Mouse (Mus musculus): Measurements from ENCODE around the gene D430041D05Rik. TPM values are rescaled to one million over a fixed set of nuclear protein-coding genes. Genes with fewer than 3 reads are reported as not detected.
A peak's percentile ranks its signal among the peaks of the same experiment; 100 is the strongest.

D430041D05Rik gene
- 1.2 TPM in 2 replicates for polyA plus RNA-seq (2016; fragmentation: Nextera tagmentation; extraction: Ambion mirVana)

- no peaks in the 10 kb centered on the region for H3K36me3 ChIP-seq
- H3K4me2 ChIP-seq (replicated peaks), result peak within 1 kb of the TSS; percentile 95
- no peak within 1 kb of the TSS for H3K27ac ChIP-seq
- peak within 1 kb of the TSS; percentile 61 for H3K4me3 ChIP-seq
- WGBS, result 62% methylated on average over 4 of the region's 4 CpGs
- no peaks in the 10 kb centered on the region for H3K9me3 ChIP-seq
- H3K9ac ChIP-seq, result peak within 1 kb of the TSS; percentile 51
- 0 out of 2 replicates have a peak, but pooled peaks cover 8% of the 10 kb centered on the region for H3K4me1 ChIP-seq
- H3K27me3 ChIP-seq, result peaks cover 63% of the 10 kb centered on the region
- no peak for ATAC-seq (ENCODE audit: insufficient number of reproducible peaks, insufficient read depth, low FRiP score, low TSS enrichment)
Observed at GRCm38 (mm10) chr2:104410963-104411545, at the start of gene D430041D05Rik. D430041D05Rik (minus strand) TSS chr2:104411013.

- ATAC-seq (ENCODE audit: insufficient number of reproducible peaks, insufficient read depth, low FRiP score, low TSS enrichment), result no peak
- Histone ChIP-seq H3K27ac (no peak overlapping the region), H3K9me3 (no peaks in the 10 kb centered on the region), H3K4me1 (no peaks in the 10 kb centered on the region; the same call in 1 of the 2 replicates), H3K27me3 (no peaks in the 10 kb centered on the region), H3K9ac (no peak overlapping the region), H3K36me3 (no peaks in the 10 kb centered on the region), H3K4me2 (replicated peaks) (no peak overlapping the region), H3K4me3 (no peak overlapping the region)
- 68% methylated on average over 3 of the region's 3 CpGs for WGBS
Observed at GRCm38 (mm10) chr2:104460021-104460420, 49.2 kb upstream of the D430041D05Rik start.

GRCm38 (mm10) chr2:104458569-104459332, 47.9 kb upstream of the D430041D05Rik start:
- 85% methylated on average over 8 of the region's 8 CpGs for WGBS
- Histone ChIP-seq H3K27me3 (no peaks in the 10 kb centered on the region), H3K27ac (no peak overlapping the region), H3K9me3 (no peaks in the 10 kb centered on the region), H3K4me3 (no peak overlapping the region), H3K9ac (no peak overlapping the region), H3K4me1 (no peaks in the 10 kb centered on the region; the same call in 1 of the 2 replicates), H3K4me2 (replicated peaks) (no peak overlapping the region), H3K36me3 (no peaks in the 10 kb centered on the region)
- ATAC-seq (ENCODE audit: insufficient number of reproducible peaks, insufficient read depth, low FRiP score, low TSS enrichment), result no peak

GRCm38 (mm10) chr2:104457106-104457505, 46.3 kb upstream of the D430041D05Rik start:
- Histone ChIP-seq H3K27me3 (no peaks in the 10 kb centered on the region), H3K9ac (no peak overlapping the region), H3K27ac (no peak overlapping the region), H3K36me3 (no peaks in the 10 kb centered on the region), H3K4me1 (no peaks in the 10 kb centered on the region; the same call in 1 of the 2 replicates), H3K4me2 (replicated peaks) (no peak overlapping the region), H3K4me3 (no peak overlapping the region), H3K9me3 (no peaks in the 10 kb centered on the region)
- 84% methylated on average over 3 of the region's 3 CpGs for WGBS
- ATAC-seq (ENCODE audit: insufficient number of reproducible peaks, insufficient read depth, low FRiP score, low TSS enrichment), result no peak

- ATAC-seq (ENCODE audit: insufficient number of reproducible peaks, insufficient read depth, low FRiP score, low TSS enrichment), result no peak
- no peak overlapping the region for H3K27ac ChIP-seq
- no peak overlapping the region for H3K9ac ChIP-seq
- no peak overlapping the region for H3K4me3 ChIP-seq
- 0 out of 2 replicates have a peak, but pooled peaks cover 5% of the 10 kb centered on the region for H3K4me1 ChIP-seq
- no peak overlapping the region for H3K4me2 ChIP-seq (replicated peaks)
- H3K9me3 ChIP-seq, result no peaks in the 10 kb centered on the region
- no peaks in the 10 kb centered on the region for H3K36me3 ChIP-seq
- WGBS, result 81% methylated on average over 3 of the region's 3 CpGs
- no peaks in the 10 kb centered on the region for H3K27me3 ChIP-seq
Observed at GRCm38 (mm10) chr2:104450685-104451084, 39.9 kb upstream of the D430041D05Rik start.

GRCm38 (mm10) chr2:104449191-104449590, 38.4 kb upstream of the D430041D05Rik start:
- Histone ChIP-seq H3K4me1 (0 out of 2 replicates have a peak, but pooled peaks cover 5% of the 10 kb centered on the region), H3K36me3 (no peaks in the 10 kb centered on the region), H3K4me2 (replicated peaks) (no peak overlapping the region), H3K27me3 (no peaks in the 10 kb centered on the region), H3K9ac (no peak overlapping the region), H3K9me3 (no peaks in the 10 kb centered on the region), H3K27ac (no peak overlapping the region), H3K4me3 (no peak overlapping the region)
- no peak for ATAC-seq (ENCODE audit: insufficient number of reproducible peaks, insufficient read depth, low FRiP score, low TSS enrichment)
- WGBS, result 89% methylated on average over 1 of the region's 1 CpGs

- Histone ChIP-seq H3K27me3 (no peaks in the 10 kb centered on the region), H3K27ac (no peak overlapping the region), H3K9ac (no peak overlapping the region), H3K4me1 (0 out of 2 replicates have a peak, but pooled peaks cover 5% of the 10 kb centered on the region), H3K9me3 (no peaks in the 10 kb centered on the region), H3K4me3 (no peak overlapping the region), H3K4me2 (replicated peaks) (no peak overlapping the region), H3K36me3 (no peaks in the 10 kb centered on the region)
- no peak for ATAC-seq (ENCODE audit: insufficient number of reproducible peaks, insufficient read depth, low FRiP score, low TSS enrichment)
- 81% methylated on average over 4 of the region's 4 CpGs for WGBS
Observed at GRCm38 (mm10) chr2:104448201-104448600, 37.4 kb upstream of the D430041D05Rik start.

- Histone ChIP-seq H3K9ac (no peak overlapping the region), H3K9me3 (no peaks in the 10 kb centered on the region), H3K4me1 (0 out of 2 replicates have a peak, but pooled peaks cover 5% of the 10 kb centered on the region), H3K4me3 (no peak overlapping the region), H3K27ac (no peak overlapping the region), H3K4me2 (replicated peaks) (no peak overlapping the region), H3K36me3 (no peaks in the 10 kb centered on the region), H3K27me3 (no peaks in the 10 kb centered on the region)
- ATAC-seq (ENCODE audit: insufficient number of reproducible peaks, insufficient read depth, low FRiP score, low TSS enrichment), result no peak
- WGBS, result 78% methylated on average over 1 of the region's 1 CpGs
Observed at GRCm38 (mm10) chr2:104446016-104446415, 35.2 kb upstream of the D430041D05Rik start.

GRCm38 (mm10) chr2:104444776-104445175, 34.0 kb upstream of the D430041D05Rik start:
- Histone ChIP-seq H3K4me2 (replicated peaks) (no peak overlapping the region), H3K4me1 (0 out of 2 replicates have a peak, but pooled peaks cover 5% of the 10 kb centered on the region), H3K4me3 (no peak overlapping the region), H3K27me3 (no peaks in the 10 kb centered on the region), H3K27ac (no peak overlapping the region), H3K9ac (no peak overlapping the region), H3K36me3 (peaks cover 6% of the 10 kb centered on the region; the same call in 1 of the 2 replicates), H3K9me3 (no peaks in the 10 kb centered on the region)
- 39% methylated on average over 2 of the region's 2 CpGs for WGBS
- no peak for ATAC-seq (ENCODE audit: insufficient number of reproducible peaks, insufficient read depth, low FRiP score, low TSS enrichment)

GRCm38 (mm10) chr2:104442341-104442740, 31.5 kb upstream of the D430041D05Rik start:
- H3K4me2 ChIP-seq (replicated peaks), result no peak overlapping the region
- no peak overlapping the region for H3K4me3 ChIP-seq
- peaks cover 16% of the 10 kb centered on the region for H3K36me3 ChIP-seq
- no peak overlapping the region for H3K27ac ChIP-seq
- H3K4me1 ChIP-seq, result no peaks in the 10 kb centered on the region
- WGBS, result 61% methylated on average over 4 of the region's 4 CpGs
- no peaks in the 10 kb centered on the region for H3K27me3 ChIP-seq
- H3K9ac ChIP-seq, result no peak overlapping the region
- ATAC-seq (ENCODE audit: insufficient number of reproducible peaks, insufficient read depth, low FRiP score, low TSS enrichment), result no peak
- no peaks in the 10 kb centered on the region for H3K9me3 ChIP-seq

- no peak for ATAC-seq (ENCODE audit: insufficient number of reproducible peaks, insufficient read depth, low FRiP score, low TSS enrichment)
- H3K9ac ChIP-seq, result no peak overlapping the region
- no peak overlapping the region for H3K4me3 ChIP-seq
- no peak overlapping the region for H3K27ac ChIP-seq
- WGBS, result 90% methylated on average over 3 of the region's 3 CpGs
- H3K36me3 ChIP-seq, result peaks cover 54% of the 10 kb centered on the region
- H3K9me3 ChIP-seq, result no peaks in the 10 kb centered on the region
- H3K27me3 ChIP-seq, result no peaks in the 10 kb centered on the region
- H3K4me2 ChIP-seq (replicated peaks), result no peak overlapping the region
- H3K4me1 ChIP-seq, result no peaks in the 10 kb centered on the region
Observed at GRCm38 (mm10) chr2:104436226-104436625, 25.4 kb upstream of the D430041D05Rik start.

GRCm38 (mm10) chr2:104431067-104431466, 20.3 kb upstream of the D430041D05Rik start:
- H3K4me3 ChIP-seq, result no peak overlapping the region
- H3K27me3 ChIP-seq, result no peaks in the 10 kb centered on the region
- no peak overlapping the region for H3K4me2 ChIP-seq (replicated peaks)
- WGBS, result 93% methylated on average over 6 of the region's 6 CpGs
- H3K9me3 ChIP-seq, result no peaks in the 10 kb centered on the region
- no peak overlapping the region for H3K27ac ChIP-seq
- ATAC-seq (ENCODE audit: insufficient number of reproducible peaks, insufficient read depth, low FRiP score, low TSS enrichment), result no peak
- no peak overlapping the region for H3K9ac ChIP-seq
- no peaks in the 10 kb centered on the region for H3K4me1 ChIP-seq
- H3K36me3 ChIP-seq, result peaks cover 44% of the 10 kb centered on the region
